Mouse (Mus musculus) olfactory bulb, adult 2 months (tissue): Measurements from ENCODE around the gene Fam45a. TPM values are rescaled to one million over a fixed set of nuclear protein-coding genes. Genes with fewer than 3 reads are reported as not detected.

Experiments used
- H3K27ac ChIP-seq: fragments of 200-500 bp; 2 replicates; pipeline ENCODE4 v1.5.1; 2012; ENCODE audit warnings: low read depth, low read length; ENCODE audit not compliant: insufficient read depth
- H3K4me1 ChIP-seq: fragments of 200-500 bp; 2 replicates; pipeline ENCODE4 v1.6.1; 2012; ENCODE audit warnings: low read length; ENCODE audit not compliant: control insufficient read depth, insufficient read depth
- H3K4me3 ChIP-seq: fragments of 200-500 bp; 2 replicates; pipeline ENCODE4 v1.5.1; 2012; ENCODE audit warnings: mild to moderate bottlenecking, low read depth, low read length, moderate library complexity; ENCODE audit not compliant: insufficient read depth
- CTCF ChIP-seq: fragments of 200-500 bp; IDR thresholded peaks from 2 replicates; pipeline ENCODE4 v1.5.1; 2012; ENCODE audit warnings: low read depth, mild to moderate bottlenecking, low read length, moderate library complexity; ENCODE audit not compliant: insufficient read depth
- POLR2A ChIP-seq: fragments of 200-500 bp; IDR thresholded peaks from 2 replicates; pipeline ENCODE4 v1.6.1; 2012; ENCODE audit warnings: mild to moderate bottlenecking, low read depth, low read length, moderate library complexity; ENCODE audit not compliant: insufficient read depth
- WGBS: fragments of 180-500 bp; shearing (Covaris S2); methylation state at CpG from one replicate; pipeline ENCODE4 v1.1.7; 2018; 5-methylcytosine and 5-hydroxymethylcytosine counted together
- polyA plus RNA-seq: library from polyadenylated mRNA; stranded (reverse); fragments of >200 nt; gene quantifications from 2 replicates; pipeline ENCODE4 v1.2.4, GENCODE M21; 2012; ENCODE audit warnings: low replicate concordance; ENCODE audit not compliant: missing spikeins, insufficient read depth, insufficient read length

The Fam45a gene
- polyA plus RNA-seq, 1 experiment = not detected

DNA sequence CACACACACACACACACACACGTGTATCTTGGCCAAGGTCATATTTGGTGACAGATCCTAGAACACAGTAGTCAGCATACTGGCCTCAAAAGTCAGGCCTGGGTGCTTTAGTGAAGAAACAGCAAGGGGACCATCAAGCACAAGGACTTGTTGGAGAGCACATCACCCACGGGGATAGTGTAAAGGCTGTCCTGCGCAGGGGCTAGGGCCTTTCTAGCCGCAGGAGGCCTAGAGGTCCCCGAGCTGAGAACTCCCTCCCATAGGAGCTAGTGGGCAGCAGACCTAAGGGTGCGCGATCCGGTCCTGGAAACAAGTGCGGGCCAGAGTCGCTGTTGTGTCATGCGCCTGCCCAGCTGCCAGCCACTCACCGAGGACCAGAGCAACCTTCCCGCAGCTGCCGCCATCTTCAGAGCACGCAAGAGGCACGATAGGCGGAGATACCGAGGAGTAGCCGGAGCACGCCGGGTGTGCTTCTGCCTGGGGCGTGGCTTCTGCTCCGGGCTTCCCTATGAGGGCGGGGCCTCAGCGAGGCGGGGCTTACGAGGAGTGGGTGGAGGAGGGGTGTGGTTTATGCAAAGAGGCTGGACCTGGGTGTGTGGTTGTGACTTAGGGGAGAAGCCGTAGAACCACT lies 62.8 kb downstream of the Fam45a start, which contains the start of gene Prdx3:
Gene Prdx3 (minus strand): TSS at position 493 of the 631 bp plus-strand sequence.
- H3K4me1 ChIP-seq = peaks cover 3% of the 10 kb centered on the region
- TF ChIP-seq POLR2A (peak; percentile 64), CTCF (no peak)
- peak within 1 kb of the TSS; percentile 58 for H3K4me3 ChIP-seq
- under 1% methylated on average over 28 of the region's 28 CpGs for WGBS
- peak within 1 kb of the TSS; percentile 56 for H3K27ac ChIP-seq

DNA sequence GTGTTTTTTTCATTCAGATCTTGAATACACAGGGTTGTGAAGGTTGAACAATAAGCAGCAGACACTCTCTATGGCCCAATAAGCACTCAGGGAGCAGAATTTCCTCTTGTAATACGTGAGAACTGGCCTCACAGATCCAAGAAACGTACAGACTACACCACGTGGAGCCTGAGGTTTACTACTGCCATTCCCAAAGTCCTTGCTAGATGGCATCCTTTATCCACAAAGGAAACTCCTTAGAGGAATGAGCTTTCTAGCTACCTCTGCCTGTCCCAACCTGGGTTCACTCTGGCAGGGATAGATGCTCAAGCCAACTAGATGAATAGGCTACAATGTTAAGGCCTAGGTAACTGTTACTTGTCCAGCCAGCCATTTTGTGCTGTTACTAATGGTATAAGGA lies 71.7 kb downstream of the Fam45a start:
- H3K4me3 ChIP-seq = no peak overlapping the region
- no peaks in the 10 kb centered on the region for H3K4me1 ChIP-seq
- TF ChIP-seq CTCF (no peak), POLR2A (no peak)
- 6% methylated on average over 3 of the region's 3 CpGs for WGBS
- no peak overlapping the region for H3K27ac ChIP-seq

Other genes with a start within 250 kb of the Fam45a start
- gene Cacul1, start 230.6 kb upstream of the Fam45a start, polyA plus RNA-seq = not detected in 2 replicates
- gene Nanos1, start 55.6 kb upstream of the Fam45a start, polyA plus RNA-seq = not detected in 2 replicates
- 89.3 and 118 TPM in 2 replicates for gene Eif3a, start 20.9 kb upstream of the Fam45a start, polyA plus RNA-seq
- not detected in 2 replicates for gene Sfxn4, start 49.9 kb downstream of the Fam45a start, polyA plus RNA-seq
- not detected in 2 replicates for gene Prdx3, start 63.0 kb downstream of the Fam45a start, polyA plus RNA-seq
- gene Grk5, start 78.2 kb downstream of the Fam45a start, polyA plus RNA-seq = not detected in 2 replicates